Mouse (Mus musculus) effector memory CD4-positive, alpha-beta T cell, adult 7 months (primary cell): ENCODE measurements around the gene Nradd. TPM values are rescaled to one million over a fixed set of nuclear protein-coding genes. Genes with fewer than 3 reads are reported as not detected.

Source experiments
- polyA plus RNA-seq: library from polyadenylated mRNA; unstranded; fragments of 100-300 nt; shearing (Covaris generic); gene quantifications from one replicate; pipeline ENCODE4 v1.2.1, GENCODE M21; 2017

Gene Nradd
- polyA plus RNA-seq = 2.5 TPM

DNA sequence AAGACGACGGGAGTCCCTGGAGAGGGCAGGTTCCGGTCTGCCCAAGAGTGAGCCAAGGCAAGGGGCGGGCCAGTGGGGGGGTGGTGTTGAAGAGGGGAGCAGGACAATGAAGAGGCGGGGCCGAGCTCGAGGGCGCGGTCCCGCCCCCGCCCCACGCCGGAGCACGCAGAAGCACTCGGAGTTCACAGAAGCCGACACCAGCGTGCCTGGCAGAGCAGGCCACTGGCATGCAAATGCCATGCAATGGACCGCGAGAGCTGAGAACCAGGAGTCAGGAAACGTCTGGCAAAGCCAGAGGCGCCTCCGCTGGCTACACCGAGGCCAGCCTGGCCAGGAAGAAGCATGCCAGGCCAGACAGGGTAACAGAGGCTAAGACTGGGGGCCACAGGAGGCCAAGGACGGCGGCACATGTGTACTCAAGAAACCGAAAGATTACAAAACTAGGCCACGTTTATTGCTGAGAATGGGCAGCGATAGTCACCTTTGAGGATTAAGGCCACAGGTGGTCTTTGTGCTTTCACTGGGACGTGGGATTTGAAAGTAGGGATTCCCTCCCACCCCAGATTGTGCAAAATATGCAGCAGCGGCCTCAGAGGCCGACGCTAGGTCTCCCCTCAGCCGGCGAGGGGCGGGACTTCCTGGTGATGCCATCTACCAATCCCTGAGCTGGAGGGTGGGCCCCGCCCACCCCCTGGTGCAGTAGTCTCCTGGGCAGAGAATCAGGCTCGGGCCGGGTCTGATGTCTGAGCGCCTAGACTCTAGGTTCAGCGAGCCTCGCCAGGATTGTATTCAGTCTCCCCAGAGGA lies at the start of gene Nradd:
Gene Nradd, minus strand, starts transcription at position 92 of the 806 bp plus-strand sequence.

DNA sequence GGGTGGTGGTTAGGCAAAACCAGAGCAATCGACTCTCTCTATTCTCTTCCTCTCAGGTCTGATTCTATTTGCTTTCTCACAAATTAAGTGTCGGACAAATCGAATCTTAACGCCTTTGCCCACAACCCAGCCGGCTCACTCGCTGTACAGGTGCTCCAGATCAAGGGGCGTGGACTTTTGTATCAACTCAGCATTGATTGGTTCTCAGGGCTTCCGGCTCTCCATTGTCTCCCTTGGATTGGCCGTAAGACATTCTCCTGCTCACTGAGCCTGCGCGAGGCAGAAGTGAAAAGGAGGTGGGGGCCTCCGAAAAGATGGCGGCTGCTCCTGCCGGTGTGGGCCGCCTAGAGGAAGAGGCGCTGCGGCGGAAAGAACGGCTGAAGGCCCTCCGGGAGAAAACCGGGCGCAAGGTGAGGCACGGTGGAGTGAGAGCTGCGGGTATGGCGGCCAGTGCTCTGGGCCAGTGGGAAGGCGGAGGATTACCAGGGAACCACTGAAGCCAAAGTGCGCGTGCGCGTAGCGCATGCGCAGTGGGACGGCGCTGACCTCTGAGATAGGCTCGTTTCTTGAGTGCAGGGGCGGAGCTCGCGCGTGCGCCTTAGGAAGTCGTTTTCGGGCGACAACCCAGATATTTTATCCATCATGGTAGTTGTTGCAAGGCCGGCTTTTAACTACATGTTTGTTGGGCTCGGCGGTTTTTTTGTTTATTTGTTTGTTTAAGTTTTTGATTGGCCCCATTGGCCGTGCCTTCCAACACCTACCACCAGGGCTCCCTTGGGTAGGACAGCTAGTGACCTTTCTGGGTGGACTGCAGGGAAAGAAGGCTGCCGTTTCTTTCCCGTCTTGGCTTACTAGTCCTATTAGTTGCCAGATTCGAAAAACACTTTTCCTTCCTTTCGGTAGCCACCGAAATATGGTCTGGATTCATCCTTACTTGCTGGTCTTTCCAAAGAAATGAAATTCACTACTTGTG lies 32.3 kb upstream of the Nradd start, which contains the start of gene Ccdc12:
Gene Ccdc12, plus strand, starts transcription at position 255 of the 973 bp plus-strand sequence.

GRCm38 (mm10) chr9:110653655-110654461 lies 29.6 kb upstream of the Nradd start, which contains the start of gene Nbeal2:
Gene Nbeal2 (minus strand): TSS chr9:110654161.

Other genes with a start within 250 kb of the Nradd start
- gene Ptpn23, start 216.2 kb downstream of the Nradd start, polyA plus RNA-seq = 2.8 TPM
- not detected for gene Ngp, start 204.7 kb downstream of the Nradd start, polyA plus RNA-seq
- 9.9 TPM for gene Klhl18, start 147.8 kb downstream of the Nradd start, polyA plus RNA-seq
- gene Kif9, start 147.5 kb downstream of the Nradd start, polyA plus RNA-seq = 0.82 TPM
- 30.7 TPM for gene Setd2, start 91.9 kb downstream of the Nradd start, polyA plus RNA-seq
- 86.4 TPM for gene Nbeal2, start 29.7 kb upstream of the Nradd start, polyA plus RNA-seq
- gene Ccdc12, start 32.1 kb upstream of the Nradd start, polyA plus RNA-seq = 200 TPM
- not detected for gene Myl3, start 117.4 kb upstream of the Nradd start, polyA plus RNA-seq
- 0.34 TPM for gene Pth1r, start 122.7 kb upstream of the Nradd start, polyA plus RNA-seq
- not detected for gene Prss42, start 173.7 kb upstream of the Nradd start, polyA plus RNA-seq
- gene Prss44, start 189.5 kb upstream of the Nradd start, polyA plus RNA-seq = 0.91 TPM
- gene Prss43, start 202.2 kb upstream of the Nradd start, polyA plus RNA-seq = 0.38 TPM
- gene Prss45, start 210.1 kb upstream of the Nradd start, polyA plus RNA-seq = not detected
- not detected for gene Prss46, start 220.1 kb upstream of the Nradd start, polyA plus RNA-seq
- not detected for gene Prss50, start 233.5 kb upstream of the Nradd start, polyA plus RNA-seq